Mouse (Mus musculus): Measurements from ENCODE around the gene Tspan4.

- no peak for TF ChIP-seq CTCF (IDR thresholded peaks at IDR 0.05; ENCODE audit: low read depth)
- no peak for TF ChIP-seq EP300 (IDR thresholded peaks at IDR 0.05; ENCODE audit: low read depth)
Measured at GRCm38 (mm10) chr7:141475805-141476158, 742 bp downstream of the Tspan4 start.

Data from liver, embryonic 14.5 days (tissue).